Mouse (Mus musculus): ENCODE measurements at regions not wholly inside any gene's neighbourhood (a gene's known extent, or its start where the extent isn't known, plus 50 kb on each side); places are given as distances from the start of the nearest gene placed in this dataset.

GRCm38 (mm10) chr6:108910330-108910729 is 81.9 kb downstream of the Edem1 start:
- Histone ChIP-seq H3K9me3 (no peaks in the 10 kb centered on the region), H3K27me3 (ENCODE audit: insufficient read depth, poor library complexity, severe bottlenecking) (no peaks in the 10 kb centered on the region), H3K4me3 (no peak overlapping the region), H3K4me1 (replicated peaks) (no peaks in the 10 kb centered on the region), H3K36me3 (no peaks in the 10 kb centered on the region), H3K27ac (no peak overlapping the region)
- no peak for DNase-seq (ENCODE audit: low spot score)
- WGBS = 87% methylated on average over 1 of the region's 1 CpGs

- Histone ChIP-seq H3K27me3 (ENCODE audit: insufficient read depth, poor library complexity, severe bottlenecking) (no peaks in the 10 kb centered on the region), H3K36me3 (no peaks in the 10 kb centered on the region), H3K4me3 (no peak overlapping the region), H3K9me3 (no peaks in the 10 kb centered on the region), H3K4me1 (replicated peaks) (no peaks in the 10 kb centered on the region), H3K27ac (no peak overlapping the region)
- DNase-seq (ENCODE audit: low spot score) = no peak
- 57% methylated on average over 7 of the region's 7 CpGs for WGBS
Measured at GRCm38 (mm10) chr6:108912539-108912938, 84.1 kb downstream of the Edem1 start.

- H3K36me3 ChIP-seq = no peaks in the 10 kb centered on the region
Measured at GRCm38 (mm10) chr6:108919372-108919913, 91.0 kb downstream of the Edem1 start.

GRCm38 (mm10) chr6:108921181-108921580 is 92.7 kb downstream of the Edem1 start:
- Histone ChIP-seq H3K4me3 (no peak overlapping the region), H3K36me3 (no peaks in the 10 kb centered on the region), H3K9me3 (no peaks in the 10 kb centered on the region), H3K27ac (no peak overlapping the region), H3K4me1 (replicated peaks) (no peaks in the 10 kb centered on the region), H3K27me3 (ENCODE audit: insufficient read depth, poor library complexity, severe bottlenecking) (no peaks in the 10 kb centered on the region)
- 90% methylated on average over 3 of the region's 3 CpGs for WGBS
- no peak for DNase-seq (ENCODE audit: low spot score)

More at GRCm38 (mm10) chr6:108919372-108919913, 91.0 kb downstream of the Edem1 start:
- WGBS = 61% methylated on average over 2 of the region's 2 CpGs
- no peak overlapping the region for H3K27ac ChIP-seq
- H3K27me3 ChIP-seq (ENCODE audit: insufficient read depth, poor library complexity, severe bottlenecking) = no peaks in the 10 kb centered on the region
- H3K9me3 ChIP-seq = no peaks in the 10 kb centered on the region
- no peak overlapping the region for H3K4me3 ChIP-seq
- no peaks in the 10 kb centered on the region for H3K4me1 ChIP-seq (replicated peaks)
- no peak for DNase-seq (ENCODE audit: low spot score)

GRCm38 (mm10) chr6:108922564-108922963 is 94.1 kb downstream of the Edem1 start:
- WGBS = 84% methylated on average over 6 of the region's 6 CpGs
- no peak overlapping the region for H3K4me3 ChIP-seq
- DNase-seq (ENCODE audit: low spot score) = no peak
- no peaks in the 10 kb centered on the region for H3K9me3 ChIP-seq
- H3K36me3 ChIP-seq = no peaks in the 10 kb centered on the region
- H3K4me1 ChIP-seq (replicated peaks) = no peaks in the 10 kb centered on the region
- no peaks in the 10 kb centered on the region for H3K27me3 ChIP-seq (ENCODE audit: insufficient read depth, poor library complexity, severe bottlenecking)
- H3K27ac ChIP-seq = no peak overlapping the region

- no peak overlapping the region for H3K27ac ChIP-seq
- no peaks in the 10 kb centered on the region for H3K27me3 ChIP-seq (ENCODE audit: insufficient read depth, poor library complexity, severe bottlenecking)
- H3K4me3 ChIP-seq = no peak overlapping the region
- no peaks in the 10 kb centered on the region for H3K36me3 ChIP-seq
- DNase-seq (ENCODE audit: low spot score) = no peak
- no peaks in the 10 kb centered on the region for H3K9me3 ChIP-seq
- H3K4me1 ChIP-seq (replicated peaks) = no peaks in the 10 kb centered on the region
Measured at GRCm38 (mm10) chr6:108928981-108929380, 100.5 kb downstream of the Edem1 start.

- 88% methylated on average over 5 of the region's 5 CpGs for WGBS
- H3K9me3 ChIP-seq = no peaks in the 10 kb centered on the region
Measured at GRCm38 (mm10) chr6:108938646-108939045, 110.2 kb downstream of the Edem1 start.

GRCm38 (mm10) chr6:108942288-108942687 is 113.8 kb downstream of the Edem1 start:
- Histone ChIP-seq H3K4me3 (no peak overlapping the region), H3K27me3 (ENCODE audit: insufficient read depth, poor library complexity, severe bottlenecking) (no peaks in the 10 kb centered on the region), H3K4me1 (replicated peaks) (no peaks in the 10 kb centered on the region), H3K27ac (no peak overlapping the region), H3K9me3 (no peaks in the 10 kb centered on the region), H3K36me3 (no peaks in the 10 kb centered on the region)
- DNase-seq (ENCODE audit: low spot score) = no peak

More at GRCm38 (mm10) chr6:108938646-108939045, 110.2 kb downstream of the Edem1 start:
- Histone ChIP-seq H3K4me1 (replicated peaks) (no peaks in the 10 kb centered on the region), H3K27ac (no peak overlapping the region), H3K27me3 (ENCODE audit: insufficient read depth, poor library complexity, severe bottlenecking) (no peaks in the 10 kb centered on the region), H3K36me3 (no peaks in the 10 kb centered on the region), H3K4me3 (no peak overlapping the region)
- DNase-seq (ENCODE audit: low spot score) = no peak

- Histone ChIP-seq H3K4me1 (replicated peaks) (no peaks in the 10 kb centered on the region), H3K27ac (no peak overlapping the region), H3K9me3 (no peaks in the 10 kb centered on the region), H3K36me3 (no peaks in the 10 kb centered on the region), H3K4me3 (no peak overlapping the region), H3K27me3 (ENCODE audit: insufficient read depth, poor library complexity, severe bottlenecking) (no peaks in the 10 kb centered on the region)
- no peak for DNase-seq (ENCODE audit: low spot score)
- WGBS = 91% methylated on average over 6 of the region's 6 CpGs
Measured at GRCm38 (mm10) chr6:108952389-108952788, 123.9 kb downstream of the Edem1 start.

- Histone ChIP-seq H3K4me1 (replicated peaks) (no peaks in the 10 kb centered on the region), H3K27me3 (ENCODE audit: insufficient read depth, poor library complexity, severe bottlenecking) (no peaks in the 10 kb centered on the region), H3K4me3 (no peak overlapping the region), H3K27ac (no peak overlapping the region), H3K36me3 (no peaks in the 10 kb centered on the region), H3K9me3 (no peaks in the 10 kb centered on the region)
- DNase-seq (ENCODE audit: low spot score) = no peak
Measured at GRCm38 (mm10) chr6:108962810-108963209, 134.4 kb downstream of the Edem1 start.

GRCm38 (mm10) chr6:108963295-108963694 is 134.9 kb downstream of the Edem1 start:
- Histone ChIP-seq H3K27me3 (ENCODE audit: insufficient read depth, poor library complexity, severe bottlenecking) (no peaks in the 10 kb centered on the region), H3K4me3 (no peak overlapping the region), H3K36me3 (no peaks in the 10 kb centered on the region), H3K27ac (no peak overlapping the region), H3K4me1 (replicated peaks) (no peaks in the 10 kb centered on the region), H3K9me3 (no peaks in the 10 kb centered on the region)
- WGBS = 15% methylated on average over 2 of the region's 2 CpGs
- DNase-seq (ENCODE audit: low spot score) = peak; percentile 25

- 57% methylated on average over 4 of the region's 4 CpGs for WGBS
- Histone ChIP-seq H3K9me3 (no peaks in the 10 kb centered on the region), H3K27me3 (ENCODE audit: insufficient read depth, poor library complexity, severe bottlenecking) (no peaks in the 10 kb centered on the region), H3K27ac (no peak overlapping the region), H3K36me3 (no peaks in the 10 kb centered on the region), H3K4me3 (no peak overlapping the region), H3K4me1 (replicated peaks) (no peaks in the 10 kb centered on the region)
- DNase-seq (ENCODE audit: low spot score) = no peak
Measured at GRCm38 (mm10) chr6:108969477-108970176, 141.2 kb downstream of the Edem1 start.

- 84% methylated on average over 4 of the region's 4 CpGs for WGBS
- H3K9me3 ChIP-seq = no peaks in the 10 kb centered on the region
- DNase-seq (ENCODE audit: low spot score) = no peak
Measured at GRCm38 (mm10) chr6:108971415-108972089, 143.1 kb downstream of the Edem1 start.

More at GRCm38 (mm10) chr6:108971415-108972089, 143.1 kb downstream of the Edem1 start:
- Histone ChIP-seq H3K4me1 (replicated peaks) (no peaks in the 10 kb centered on the region), H3K27me3 (ENCODE audit: insufficient read depth, poor library complexity, severe bottlenecking) (no peaks in the 10 kb centered on the region), H3K27ac (no peak overlapping the region), H3K4me3 (no peak overlapping the region), H3K36me3 (no peaks in the 10 kb centered on the region)

Data from hindbrain, embryonic 10.5 days (tissue).